Mouse (Mus musculus) neural tube, embryonic 13.5 days (tissue): ENCODE data around the gene Il12rb2. TPM values are rescaled to one million over a fixed set of nuclear protein-coding genes. Genes with fewer than 3 reads are reported as not detected.

Experiments
- ATAC-seq: fragments of 200-750 bp; cut with Nextera tagmentation; 2 replicates; pipeline ENCODE4 v1.8.0; 2017; ENCODE audit warnings: low read depth, mild to moderate bottlenecking, moderate TSS enrichment, moderate library complexity
- H3K27ac ChIP-seq: fragments of 300-500 bp; sonication (generic); replicated peaks from 2 replicates; pipeline ENCODE4 v1.5.1; 2015; ENCODE audit warnings: moderate library complexity, mild to moderate bottlenecking, inconsistent platforms
- H3K27me3 ChIP-seq: fragments of 300-500 bp; sonication (generic); 2 replicates; pipeline ENCODE4 v1.6.1; 2015; ENCODE audit warnings: mild to moderate bottlenecking, inconsistent platforms
- H3K36me3 ChIP-seq: fragments of 300-500 bp; sonication (generic); 2 replicates; pipeline ENCODE4 v1.6.1; 2015; ENCODE audit warnings: mild to moderate bottlenecking, inconsistent platforms
- H3K4me1 ChIP-seq: fragments of 300-500 bp; sonication (generic); replicated peaks from 2 replicates; pipeline ENCODE4 v1.6.1; 2015; ENCODE audit warnings: inconsistent platforms
- H3K4me2 ChIP-seq: fragments of 300-500 bp; sonication (generic); 2 replicates; pipeline ENCODE4 v1.6.1; 2015; ENCODE audit warnings: inconsistent platforms, mild to moderate bottlenecking, moderate library complexity
- H3K4me3 ChIP-seq: fragments of 300-500 bp; sonication (generic); 2 replicates; pipeline ENCODE4 v1.5.1; 2015; ENCODE audit warnings: mild to moderate bottlenecking, inconsistent platforms
- H3K9ac ChIP-seq: fragments of 300-500 bp; sonication (generic); 2 replicates; pipeline ENCODE4 v1.6.1; 2015; ENCODE audit warnings: moderate library complexity, mild to moderate bottlenecking, inconsistent platforms
- H3K9me3 ChIP-seq: fragments of 300-500 bp; sonication (generic); 2 replicates; pipeline ENCODE4 v1.6.1; 2016; ENCODE audit warnings: inconsistent platforms
- WGBS: fragments of 180-500 bp; shearing (Covaris S2); methylation state at CpG from one replicate; pipeline ENCODE4 v1.1.7; 2015; 5-methylcytosine and 5-hydroxymethylcytosine counted together
- polyA plus RNA-seq: library from polyadenylated mRNA; unstranded; fragments of >200 nt; fragmentation: Nextera tagmentation; extraction: Ambion mirVana; gene quantifications from 2 replicates; pipeline ENCODE4 v1.2.1, GENCODE M21; 2015

The Il12rb2 gene
- polyA plus RNA-seq, 1 experiment from 2014 or later: 0.10 TPM

DNA sequence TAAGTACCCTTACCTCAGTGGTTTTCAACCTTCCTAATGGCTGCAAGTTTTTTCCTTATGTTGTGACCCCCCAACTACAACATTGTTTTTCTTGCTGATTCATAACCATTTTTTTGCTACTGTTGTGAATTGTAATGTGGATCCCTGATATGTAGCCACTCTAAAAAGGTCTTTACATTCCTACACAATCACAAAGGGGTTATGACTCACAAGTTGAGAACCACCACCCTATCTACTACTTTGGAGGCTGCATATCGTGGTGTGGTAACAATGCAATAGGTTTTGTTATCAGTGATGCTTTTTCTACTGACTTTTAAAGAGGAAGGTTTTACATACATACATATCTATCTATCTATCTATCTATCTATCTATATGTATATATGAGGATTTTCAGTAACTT lies 93.1 kb downstream of the Il12rb2 start:
- WGBS: 100% methylated on average over 1 of the region's 1 CpGs
- Histone ChIP-seq H3K4me1 (no peaks in the 10 kb centered on the region), H3K27me3 (no peaks in the 10 kb centered on the region), H3K9ac (no peak overlapping the region), H3K27ac (no peak overlapping the region), H3K36me3 (peaks cover 50% of the 10 kb centered on the region), H3K4me3 (no peak overlapping the region), H3K4me2 (no peak overlapping the region), H3K9me3 (no peaks in the 10 kb centered on the region)
- ATAC-seq: no peak

DNA sequence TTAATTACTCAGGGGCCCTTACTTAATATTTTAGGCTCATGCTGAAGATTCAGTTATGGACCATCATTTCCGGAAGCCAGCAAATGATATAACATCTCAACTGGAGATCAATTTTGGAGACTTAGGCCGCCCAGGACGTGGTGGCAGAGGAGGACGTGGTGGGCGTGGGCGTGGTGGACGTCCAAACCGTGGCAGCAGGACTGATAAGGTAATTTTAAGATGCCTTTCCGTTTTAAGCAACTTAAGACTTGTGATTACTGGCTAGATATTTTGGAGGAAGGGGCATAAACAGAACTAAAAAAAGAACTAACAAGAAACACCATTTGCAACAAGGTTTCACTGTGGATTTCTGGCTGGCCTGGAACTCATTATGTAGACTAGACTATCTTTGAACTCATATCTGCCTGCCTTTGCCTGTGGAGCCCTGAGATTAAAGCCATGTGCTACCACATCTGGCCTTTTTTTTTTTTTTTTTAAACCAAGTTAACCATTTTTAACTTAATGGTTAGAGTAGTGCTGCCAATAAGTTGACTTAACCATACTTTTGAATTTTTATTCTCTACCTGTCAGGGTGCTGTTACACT lies 94.3 kb downstream of the Il12rb2 start:
- Histone ChIP-seq H3K4me3 (no peak overlapping the region), H3K27me3 (no peaks in the 10 kb centered on the region), H3K9me3 (no peaks in the 10 kb centered on the region), H3K4me2 (no peak overlapping the region), H3K27ac (no peak overlapping the region), H3K9ac (no peak overlapping the region), H3K4me1 (no peaks in the 10 kb centered on the region), H3K36me3 (peaks cover 56% of the 10 kb centered on the region)
- ATAC-seq: no peak
- 94% methylated on average over 9 of the region's 9 CpGs for whole genome bisulfite sequencing

DNA sequence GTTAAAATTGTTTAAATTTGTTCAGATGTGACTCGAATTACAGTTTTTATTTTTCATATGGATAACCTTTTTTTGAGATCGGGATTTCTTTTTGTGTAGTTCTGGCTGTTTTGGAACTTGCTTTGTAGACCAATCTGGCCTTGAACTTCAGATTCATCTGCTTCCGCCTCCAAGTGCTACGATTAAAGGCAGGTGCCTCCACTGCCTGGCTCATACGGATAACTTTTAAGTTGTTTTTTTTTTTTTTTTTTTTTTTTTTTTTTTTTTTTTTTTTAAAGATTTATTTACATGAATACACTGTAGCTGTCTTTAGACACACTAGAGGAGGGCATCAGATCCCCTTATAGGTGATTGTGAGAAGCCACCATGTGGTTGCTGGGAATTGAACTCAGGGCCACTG lies 98.0 kb downstream of the Il12rb2 start:
- Histone ChIP-seq H3K9me3 (no peaks in the 10 kb centered on the region), H3K9ac (no peak overlapping the region), H3K4me1 (no peaks in the 10 kb centered on the region), H3K27ac (no peak overlapping the region), H3K4me3 (no peak overlapping the region), H3K4me2 (no peak overlapping the region), H3K27me3 (no peaks in the 10 kb centered on the region), H3K36me3 (peaks cover 65% of the 10 kb centered on the region)
- no peak for ATAC-seq
- 85% methylated on average over 5 of the region's 5 CpGs for WGBS

DNA sequence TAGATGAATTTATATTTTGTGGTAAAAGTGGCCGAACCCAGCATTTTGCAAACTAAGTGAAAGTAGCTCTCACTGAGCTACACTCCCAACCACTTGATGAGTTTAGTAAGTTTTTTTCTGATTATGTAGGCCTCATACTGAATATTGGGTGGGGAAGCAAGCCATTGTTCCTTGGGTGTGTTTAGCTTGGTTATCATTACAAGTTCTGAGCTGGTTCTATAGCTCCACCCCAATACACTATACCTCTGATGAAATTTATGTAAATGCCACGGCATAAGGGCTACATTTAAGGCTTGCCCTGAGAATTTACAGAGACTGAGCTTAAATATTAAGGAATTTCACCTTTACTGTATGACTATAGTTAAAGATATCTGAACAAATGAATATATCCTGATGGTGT lies 106.5 kb downstream of the Il12rb2 start:
- H3K27me3 ChIP-seq: no peaks in the 10 kb centered on the region
- no peak for ATAC-seq
- peak overlapping the region; percentile 87 for H3K4me2 ChIP-seq
- H3K36me3 ChIP-seq: peaks cover 21% of the 10 kb centered on the region
- WGBS: 57% methylated on average over 2 of the region's 2 CpGs
- no peak overlapping the region for H3K9ac ChIP-seq
- H3K4me3 ChIP-seq: peak overlapping the region; percentile 99
- no peaks in the 10 kb centered on the region for H3K9me3 ChIP-seq
- no peak overlapping the region for H3K27ac ChIP-seq
- H3K4me1 ChIP-seq: peaks cover 31% of the 10 kb centered on the region

GRCm38 (mm10) chr6:67268983-67269382 lies 107.0 kb downstream of the Il12rb2 start:
- H3K4me1 ChIP-seq: peaks cover 31% of the 10 kb centered on the region
- H3K27me3 ChIP-seq: no peaks in the 10 kb centered on the region
- no peak overlapping the region for H3K27ac ChIP-seq
- H3K9me3 ChIP-seq: no peaks in the 10 kb centered on the region
- H3K4me3 ChIP-seq: peak overlapping the region; percentile 99
- H3K9ac ChIP-seq: 0 out of 2 replicates have a peak overlapping the region, but pooled peaks have one; percentile 41
- WGBS: 19% methylated on average over 1 of the region's 1 CpGs
- peaks cover 16% of the 10 kb centered on the region for H3K36me3 ChIP-seq
- H3K4me2 ChIP-seq: peak overlapping the region; percentile 87
- ATAC-seq: no peak

- Histone ChIP-seq H3K36me3 (peaks cover 12% of the 10 kb centered on the region), H3K4me2 (peak overlapping the region; percentile 87), H3K4me1 (peaks cover 31% of the 10 kb centered on the region), H3K4me3 (peak overlapping the region; percentile 99), H3K9me3 (no peaks in the 10 kb centered on the region), H3K27me3 (no peaks in the 10 kb centered on the region), H3K9ac (peak overlapping the region; percentile 91), H3K27ac (no peak overlapping the region)
- 0% methylated on average over 2 of the region's 2 CpGs for WGBS
- no peak for ATAC-seq
Observed at GRCm38 (mm10) chr6:67268245-67268612, 107.8 kb downstream of the Il12rb2 start.

GRCm38 (mm10) chr6:67267408-67268244 lies 108.4 kb downstream of the Il12rb2 start:
- Histone ChIP-seq H3K27me3 (no peaks in the 10 kb centered on the region), H3K27ac (peak overlapping the region; percentile 92), H3K9me3 (no peaks in the 10 kb centered on the region), H3K4me3 (peak overlapping the region; percentile 99), H3K36me3 (peaks cover 8% of the 10 kb centered on the region), H3K9ac (peak overlapping the region; percentile 91), H3K4me2 (peak overlapping the region; percentile 87), H3K4me1 (peaks cover 31% of the 10 kb centered on the region)
- ATAC-seq: peak; percentile 77
- under 1% methylated on average over 63 of the region's 65 CpGs for WGBS

GRCm38 (mm10) chr6:67266664-67267407 lies 109.2 kb downstream of the Il12rb2 start:
- ATAC-seq: peak; percentile 100
- H3K9me3 ChIP-seq: no peaks in the 10 kb centered on the region
- H3K4me3 ChIP-seq: peak overlapping the region; percentile 99
- peak overlapping the region; percentile 87 for H3K4me2 ChIP-seq
- peaks cover 5% of the 10 kb centered on the region for H3K36me3 ChIP-seq
- peak overlapping the region; percentile 92 for H3K27ac ChIP-seq
- no peaks in the 10 kb centered on the region for H3K27me3 ChIP-seq
- WGBS: under 1% methylated on average over 68 of the region's 68 CpGs
- H3K4me1 ChIP-seq: peaks cover 31% of the 10 kb centered on the region
- peak overlapping the region; percentile 91 for H3K9ac ChIP-seq

GRCm38 (mm10) chr6:67266159-67266657 lies 109.8 kb downstream of the Il12rb2 start:
- H3K36me3 ChIP-seq: no peaks in the 10 kb centered on the region
- peak overlapping the region; percentile 99 for H3K4me3 ChIP-seq
- under 1% methylated on average over 23 of the region's 23 CpGs for WGBS
- H3K27ac ChIP-seq: no peak overlapping the region
- no peaks in the 10 kb centered on the region for H3K27me3 ChIP-seq
- peaks cover 31% of the 10 kb centered on the region for H3K4me1 ChIP-seq
- peak overlapping the region; percentile 65 for H3K9ac ChIP-seq
- peak; percentile 69 for ATAC-seq
- H3K4me2 ChIP-seq: peak overlapping the region; percentile 83
- H3K9me3 ChIP-seq: no peaks in the 10 kb centered on the region

GRCm38 (mm10) chr6:67264935-67265334 lies 111.1 kb downstream of the Il12rb2 start:
- ATAC-seq: no peak
- no peak overlapping the region for H3K4me2 ChIP-seq
- no peak overlapping the region for H3K9ac ChIP-seq
- WGBS: 91% methylated on average over 7 of the region's 7 CpGs
- no peak overlapping the region for H3K4me3 ChIP-seq
- H3K9me3 ChIP-seq: no peaks in the 10 kb centered on the region
- H3K27ac ChIP-seq: no peak overlapping the region
- H3K4me1 ChIP-seq: peaks cover 22% of the 10 kb centered on the region
- H3K36me3 ChIP-seq: no peaks in the 10 kb centered on the region
- no peaks in the 10 kb centered on the region for H3K27me3 ChIP-seq

GRCm38 (mm10) chr6:67251095-67251494 lies 124.9 kb downstream of the Il12rb2 start:
- no peak for ATAC-seq
- Histone ChIP-seq H3K27ac (no peak overlapping the region), H3K4me2 (no peak overlapping the region), H3K27me3 (no peaks in the 10 kb centered on the region), H3K4me3 (no peak overlapping the region), H3K9me3 (no peaks in the 10 kb centered on the region), H3K4me1 (no peaks in the 10 kb centered on the region), H3K36me3 (no peaks in the 10 kb centered on the region), H3K9ac (no peak overlapping the region)
- 91% methylated on average over 4 of the region's 4 CpGs for WGBS

DNA sequence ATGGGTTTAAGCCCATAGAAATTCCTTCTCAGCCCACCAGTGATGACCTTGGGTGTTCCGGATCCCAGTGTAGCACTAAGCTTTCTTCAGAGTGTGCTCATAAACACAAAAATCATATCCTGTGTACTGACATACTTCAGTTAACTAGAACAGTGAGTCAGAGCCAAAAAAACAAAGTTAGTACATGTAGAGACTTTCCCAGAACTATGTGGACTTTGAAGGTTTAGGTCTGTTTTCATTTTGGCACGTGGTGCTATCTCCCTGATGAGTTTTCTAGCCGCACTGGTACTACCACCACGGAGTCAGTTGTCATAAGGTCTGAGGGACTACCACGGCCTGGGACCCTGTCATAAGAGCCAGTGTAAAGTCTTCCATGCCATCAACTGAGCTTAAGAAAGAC lies 131.5 kb downstream of the Il12rb2 start:
- H3K4me2 ChIP-seq: no peak overlapping the region
- H3K9ac ChIP-seq: no peak overlapping the region
- no peaks in the 10 kb centered on the region for H3K36me3 ChIP-seq
- no peak overlapping the region for H3K4me3 ChIP-seq
- H3K27me3 ChIP-seq: no peaks in the 10 kb centered on the region
- no peak overlapping the region for H3K27ac ChIP-seq
- H3K9me3 ChIP-seq: no peaks in the 10 kb centered on the region
- WGBS: 92% methylated on average over 5 of the region's 5 CpGs
- ATAC-seq: no peak
- no peaks in the 10 kb centered on the region for H3K4me1 ChIP-seq
